Mouse (Mus musculus): Measurements from ENCODE around the gene Dab1. TPM values are rescaled to one million over a fixed set of nuclear protein-coding genes. Genes with fewer than 3 reads are reported as not detected.

The Dab1 gene
- polyA plus RNA-seq, 1 experiment from 2014 or later, result 11.2 TPM

- no peaks in the 10 kb centered on the region for H3K27me3 ChIP-seq (replicated peaks)
- H3K4me3 ChIP-seq (replicated peaks), result no peak overlapping the region
- no peak overlapping the region for H3K4me2 ChIP-seq
- ATAC-seq (ENCODE audit: insufficient read depth, low FRiP score, low read depth), result no peak
- H3K9ac ChIP-seq, result no peak overlapping the region
- H3K4me1 ChIP-seq, result no peaks in the 10 kb centered on the region
- no peaks in the 10 kb centered on the region for H3K9me3 ChIP-seq
- H3K36me3 ChIP-seq, result no peaks in the 10 kb centered on the region
- no peak overlapping the region for H3K27ac ChIP-seq
- 55% methylated on average over 9 of the region's 9 CpGs for WGBS
These were observed 831.5 kb downstream of the Dab1 start for GRCm38 (mm10) chr4:104450645-104451044.

DNA sequence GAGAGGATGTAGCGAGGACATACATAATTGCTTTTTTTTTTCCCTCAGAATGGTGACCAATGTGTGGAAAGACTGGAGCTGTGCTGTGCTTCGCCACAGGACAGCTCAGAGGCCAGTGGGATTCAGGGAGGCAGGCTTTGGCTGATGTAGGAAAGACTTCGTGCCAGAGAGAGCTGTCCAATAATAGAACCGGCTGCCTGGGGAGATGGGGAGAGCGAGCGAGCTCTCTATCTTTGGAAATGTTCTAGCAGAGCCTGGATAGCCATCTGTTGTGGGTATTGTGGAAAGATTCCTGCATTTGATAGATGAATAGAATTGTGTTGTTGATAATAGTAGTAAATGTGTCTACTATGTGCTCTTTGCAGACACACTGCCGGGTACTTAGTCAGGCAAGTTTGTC is 833.4 kb downstream of the Dab1 start:
- Histone ChIP-seq H3K27ac (no peak overlapping the region), H3K27me3 (replicated peaks) (no peaks in the 10 kb centered on the region), H3K4me3 (replicated peaks) (no peak overlapping the region), H3K9me3 (no peaks in the 10 kb centered on the region), H3K9ac (no peak overlapping the region), H3K36me3 (no peaks in the 10 kb centered on the region), H3K4me2 (no peak overlapping the region), H3K4me1 (no peaks in the 10 kb centered on the region)
- WGBS, result 56% methylated on average over 7 of the region's 7 CpGs
- ATAC-seq (ENCODE audit: insufficient read depth, low FRiP score, low read depth), result no peak

DNA sequence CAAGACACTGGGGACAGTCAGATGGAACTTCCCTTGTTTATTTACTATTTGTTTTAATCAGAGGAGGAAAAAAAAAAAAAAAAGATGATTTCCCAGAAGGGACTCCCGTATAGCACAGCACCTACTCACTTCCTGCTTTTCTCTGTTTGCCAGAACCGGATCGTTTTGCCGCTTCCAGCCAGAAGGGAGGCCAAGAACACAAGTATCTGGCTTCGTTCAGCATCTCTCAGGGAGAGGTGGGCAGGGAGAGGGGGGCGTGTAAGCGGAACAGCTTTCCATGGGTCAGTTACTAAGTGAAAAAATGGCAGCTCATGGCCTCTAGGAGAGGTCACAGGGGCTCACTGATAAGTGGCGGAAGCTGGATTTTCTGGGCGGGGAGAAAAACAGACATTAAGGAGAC is 836.0 kb downstream of the Dab1 start:
- Histone ChIP-seq H3K36me3 (no peaks in the 10 kb centered on the region), H3K4me1 (no peaks in the 10 kb centered on the region), H3K9ac (no peak overlapping the region), H3K27me3 (replicated peaks) (no peaks in the 10 kb centered on the region), H3K27ac (no peak overlapping the region), H3K9me3 (no peaks in the 10 kb centered on the region), H3K4me3 (replicated peaks) (no peak overlapping the region), H3K4me2 (no peak overlapping the region)
- WGBS, result 40% methylated on average over 9 of the region's 9 CpGs
- no peak for ATAC-seq (ENCODE audit: insufficient read depth, low FRiP score, low read depth)

- Histone ChIP-seq H3K27me3 (replicated peaks) (no peaks in the 10 kb centered on the region), H3K36me3 (no peaks in the 10 kb centered on the region), H3K9me3 (no peaks in the 10 kb centered on the region), H3K4me1 (no peaks in the 10 kb centered on the region), H3K27ac (no peak overlapping the region), H3K4me2 (no peak overlapping the region), H3K4me3 (replicated peaks) (no peak overlapping the region), H3K9ac (no peak overlapping the region)
- 74% methylated on average over 3 of the region's 3 CpGs for WGBS
- no peak for ATAC-seq (ENCODE audit: insufficient read depth, low FRiP score, low read depth)
These were observed 836.6 kb downstream of the Dab1 start for GRCm38 (mm10) chr4:104455760-104456159.

- no peaks in the 10 kb centered on the region for H3K27me3 ChIP-seq (replicated peaks)
- no peak overlapping the region for H3K4me2 ChIP-seq
- no peaks in the 10 kb centered on the region for H3K9me3 ChIP-seq
- H3K27ac ChIP-seq, result no peak overlapping the region
- no peak overlapping the region for H3K9ac ChIP-seq
- 86% methylated on average over 7 of the region's 7 CpGs for WGBS
- H3K36me3 ChIP-seq, result no peaks in the 10 kb centered on the region
- no peak for ATAC-seq (ENCODE audit: insufficient read depth, low FRiP score, low read depth)
- H3K4me1 ChIP-seq, result no peaks in the 10 kb centered on the region
- H3K4me3 ChIP-seq (replicated peaks), result no peak overlapping the region
These were observed 837.2 kb downstream of the Dab1 start for GRCm38 (mm10) chr4:104456173-104456873.

DNA sequence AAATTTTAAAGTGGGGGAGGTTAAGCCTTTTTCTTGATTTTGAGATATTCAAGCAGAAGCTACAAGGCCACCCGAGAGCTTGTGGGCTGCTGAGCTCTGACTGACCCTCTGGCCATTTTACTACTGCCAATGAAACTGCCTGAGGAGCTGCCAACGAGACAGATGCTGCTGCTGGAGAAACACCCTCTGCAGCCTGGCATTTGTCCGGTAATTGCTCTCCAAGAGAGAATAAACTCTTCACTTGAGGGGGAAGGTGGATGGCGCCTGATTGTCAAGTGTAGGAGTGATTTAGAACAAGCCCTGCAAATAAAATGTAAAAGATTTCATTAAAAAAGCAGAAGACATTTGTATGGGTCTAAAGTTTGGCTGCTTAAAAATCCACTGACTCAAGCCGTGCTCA is 839.6 kb downstream of the Dab1 start:
- no peak overlapping the region for H3K9ac ChIP-seq
- H3K4me3 ChIP-seq (replicated peaks), result no peak overlapping the region
- ATAC-seq (ENCODE audit: insufficient read depth, low FRiP score, low read depth), result no peak
- no peak overlapping the region for H3K27ac ChIP-seq
- H3K27me3 ChIP-seq (replicated peaks), result no peaks in the 10 kb centered on the region
- WGBS, result 54% methylated on average over 5 of the region's 5 CpGs
- H3K4me1 ChIP-seq, result no peaks in the 10 kb centered on the region
- no peaks in the 10 kb centered on the region for H3K36me3 ChIP-seq
- H3K4me2 ChIP-seq, result no peak overlapping the region
- no peaks in the 10 kb centered on the region for H3K9me3 ChIP-seq

- no peak overlapping the region for H3K4me3 ChIP-seq (replicated peaks)
- H3K27me3 ChIP-seq (replicated peaks), result no peaks in the 10 kb centered on the region
- ATAC-seq (ENCODE audit: insufficient read depth, low FRiP score, low read depth), result no peak
- H3K4me1 ChIP-seq, result no peaks in the 10 kb centered on the region
- no peak overlapping the region for H3K27ac ChIP-seq
- no peak overlapping the region for H3K4me2 ChIP-seq
- H3K36me3 ChIP-seq, result no peaks in the 10 kb centered on the region
- no peak overlapping the region for H3K9ac ChIP-seq
- WGBS, result 88% methylated on average over 12 of the region's 12 CpGs
- no peaks in the 10 kb centered on the region for H3K9me3 ChIP-seq
These were observed 842.2 kb downstream of the Dab1 start for GRCm38 (mm10) chr4:104461106-104462011.

- Histone ChIP-seq H3K36me3 (no peaks in the 10 kb centered on the region), H3K4me2 (no peak overlapping the region), H3K27me3 (replicated peaks) (no peaks in the 10 kb centered on the region), H3K4me3 (replicated peaks) (no peak overlapping the region), H3K9ac (no peak overlapping the region), H3K4me1 (no peaks in the 10 kb centered on the region), H3K27ac (no peak overlapping the region), H3K9me3 (no peaks in the 10 kb centered on the region)
- 63% methylated on average over 11 of the region's 11 CpGs for WGBS
- ATAC-seq (ENCODE audit: insufficient read depth, low FRiP score, low read depth), result no peak
These were observed 844.0 kb downstream of the Dab1 start for GRCm38 (mm10) chr4:104462932-104463780.

DNA sequence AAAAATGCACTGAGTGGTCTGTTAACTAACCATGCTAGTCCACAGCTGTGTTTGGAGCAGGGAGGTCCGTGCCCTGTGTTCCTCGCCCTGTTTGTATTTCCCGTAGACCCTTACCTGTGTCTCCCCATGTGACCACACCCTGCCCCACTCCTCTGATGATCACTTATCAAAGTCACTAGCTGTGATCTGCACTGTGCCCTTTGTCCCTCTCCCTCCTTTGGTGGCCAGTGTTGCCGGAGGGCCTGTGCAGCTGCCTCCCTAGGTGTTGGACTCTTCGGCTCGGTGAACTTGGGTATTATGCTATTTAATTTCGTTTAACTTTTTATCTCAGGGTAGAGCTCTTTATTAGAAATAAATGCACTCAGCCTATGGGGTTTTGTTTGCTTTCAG is 844.6 kb downstream of the Dab1 start:
- peak; percentile 43; the same call in 1 of the 2 replicates for ATAC-seq (ENCODE audit: insufficient read depth, low FRiP score, low read depth)
- no peaks in the 10 kb centered on the region for H3K9me3 ChIP-seq
- no peaks in the 10 kb centered on the region for H3K36me3 ChIP-seq
- WGBS, result 43% methylated on average over 7 of the region's 7 CpGs
- no peak overlapping the region for H3K27ac ChIP-seq
- no peak overlapping the region for H3K4me2 ChIP-seq
- no peak overlapping the region for H3K9ac ChIP-seq
- no peaks in the 10 kb centered on the region for H3K4me1 ChIP-seq
- H3K27me3 ChIP-seq (replicated peaks), result no peaks in the 10 kb centered on the region
- no peak overlapping the region for H3K4me3 ChIP-seq (replicated peaks)

DNA sequence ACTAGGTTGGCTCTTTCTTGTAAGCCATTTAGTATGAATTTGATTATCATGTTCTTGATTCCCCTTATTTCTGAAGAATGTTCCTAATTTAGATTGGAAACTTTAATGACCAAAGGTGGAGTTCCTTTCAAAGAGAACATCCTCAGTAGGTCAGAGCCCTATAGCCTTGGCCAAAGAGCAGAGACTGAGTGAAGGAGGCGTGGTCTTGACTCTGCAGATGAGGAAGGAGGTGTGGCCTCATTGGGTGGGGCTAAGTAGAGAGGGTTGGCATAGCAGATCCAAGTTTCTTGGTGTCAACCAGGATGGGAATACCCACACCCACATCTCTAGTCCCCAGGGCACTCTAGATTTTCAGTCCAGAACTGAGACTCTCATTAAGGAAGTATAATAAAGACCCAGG is 846.4 kb downstream of the Dab1 start:
- no peaks in the 10 kb centered on the region for H3K36me3 ChIP-seq
- no peak overlapping the region for H3K27ac ChIP-seq
- H3K9ac ChIP-seq, result no peak overlapping the region
- no peak overlapping the region for H3K4me2 ChIP-seq
- no peaks in the 10 kb centered on the region for H3K27me3 ChIP-seq (replicated peaks)
- H3K4me1 ChIP-seq, result no peaks in the 10 kb centered on the region
- H3K9me3 ChIP-seq, result no peaks in the 10 kb centered on the region
- no peak overlapping the region for H3K4me3 ChIP-seq (replicated peaks)
- ATAC-seq (ENCODE audit: insufficient read depth, low FRiP score, low read depth), result no peak
- 96% methylated on average over 1 of the region's 1 CpGs for WGBS

DNA sequence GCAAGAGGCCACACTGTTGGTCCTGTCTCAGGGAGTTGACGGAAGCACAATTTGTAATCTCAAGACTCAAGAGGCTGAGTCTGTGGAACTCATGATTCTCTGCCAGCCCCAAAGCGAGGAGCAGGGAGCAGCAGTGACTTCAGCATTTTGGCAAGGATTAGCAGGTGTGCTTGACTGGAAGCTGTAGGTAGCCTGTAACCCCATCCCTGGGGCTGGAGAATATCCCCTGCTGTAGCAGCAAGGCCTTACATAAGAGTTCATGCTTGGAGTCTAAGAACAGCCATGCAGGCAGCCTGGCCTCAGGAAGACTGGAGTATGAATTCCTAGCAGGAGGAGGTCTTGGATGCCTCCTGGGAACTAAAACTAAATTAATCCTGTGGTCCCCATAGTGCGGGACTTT is 849.5 kb downstream of the Dab1 start:
- Histone ChIP-seq H3K4me3 (replicated peaks) (no peak overlapping the region), H3K4me2 (no peak overlapping the region), H3K36me3 (no peaks in the 10 kb centered on the region), H3K27me3 (replicated peaks) (no peaks in the 10 kb centered on the region), H3K9ac (no peak overlapping the region), H3K9me3 (no peaks in the 10 kb centered on the region), H3K27ac (no peak overlapping the region), H3K4me1 (no peaks in the 10 kb centered on the region)
- ATAC-seq (ENCODE audit: insufficient read depth, low FRiP score, low read depth), result no peak
- 73% methylated on average over 3 of the region's 3 CpGs for WGBS

- H3K9ac ChIP-seq, result no peak overlapping the region
- H3K36me3 ChIP-seq, result no peaks in the 10 kb centered on the region
- no peaks in the 10 kb centered on the region for H3K27me3 ChIP-seq (replicated peaks)
- H3K4me3 ChIP-seq (replicated peaks), result no peak overlapping the region
- no peaks in the 10 kb centered on the region for H3K9me3 ChIP-seq
- ATAC-seq (ENCODE audit: insufficient read depth, low FRiP score, low read depth), result no peak
- H3K27ac ChIP-seq, result no peak overlapping the region
- H3K4me1 ChIP-seq, result no peaks in the 10 kb centered on the region
- no peak overlapping the region for H3K4me2 ChIP-seq
- WGBS, result 79% methylated on average over 4 of the region's 4 CpGs
These were observed 853.8 kb downstream of the Dab1 start for GRCm38 (mm10) chr4:104472915-104473314.
